Mouse (Mus musculus): ENCODE data around the gene Dab2ip. TPM values are rescaled to one million over a fixed set of nuclear protein-coding genes. Genes with fewer than 3 reads are reported as not detected.

Gene Dab2ip
- polyA plus RNA-seq, 1 experiment from 2014 or later, result 49.5 TPM

GRCm38 (mm10) chr2:35621796-35622195 is 63.7 kb downstream of the Dab2ip start:
- WGBS, result 1% methylated on average over 28 of the region's 41 CpGs
- peak overlapping the region; percentile 82 for H3K27ac ChIP-seq (replicated peaks; ENCODE audit: low read depth, low read length)
- H3K27me3 ChIP-seq (ENCODE audit: control insufficient read depth, insufficient read depth, low read length), result no peaks in the 10 kb centered on the region
- peak overlapping the region; percentile 83 for H3K4me2 ChIP-seq (ENCODE audit: low read depth, low read length)
- peaks cover 34% of the 10 kb centered on the region for H3K4me1 ChIP-seq (ENCODE audit: control insufficient read depth, insufficient read depth, low read length)
- H3K9me3 ChIP-seq (replicated peaks; ENCODE audit: control insufficient read depth, low read length), result no peaks in the 10 kb centered on the region
- H3K36me3 ChIP-seq (replicated peaks; ENCODE audit: control insufficient read depth, insufficient read depth, low read depth, low read length), result no peaks in the 10 kb centered on the region
- peak; percentile 92 for DNase-seq (ENCODE audit: low spot score)
- H3K9ac ChIP-seq (replicated peaks; ENCODE audit: low read length), result peak overlapping the region; percentile 92
- peak overlapping the region; percentile 89 for H3K4me3 ChIP-seq (ENCODE audit: low read depth, low read length)
- ATAC-seq (replicated peaks; ENCODE audit: insufficient number of reproducible peaks, low FRiP score, low TSS enrichment, low read depth), result peak; percentile 73

DNA sequence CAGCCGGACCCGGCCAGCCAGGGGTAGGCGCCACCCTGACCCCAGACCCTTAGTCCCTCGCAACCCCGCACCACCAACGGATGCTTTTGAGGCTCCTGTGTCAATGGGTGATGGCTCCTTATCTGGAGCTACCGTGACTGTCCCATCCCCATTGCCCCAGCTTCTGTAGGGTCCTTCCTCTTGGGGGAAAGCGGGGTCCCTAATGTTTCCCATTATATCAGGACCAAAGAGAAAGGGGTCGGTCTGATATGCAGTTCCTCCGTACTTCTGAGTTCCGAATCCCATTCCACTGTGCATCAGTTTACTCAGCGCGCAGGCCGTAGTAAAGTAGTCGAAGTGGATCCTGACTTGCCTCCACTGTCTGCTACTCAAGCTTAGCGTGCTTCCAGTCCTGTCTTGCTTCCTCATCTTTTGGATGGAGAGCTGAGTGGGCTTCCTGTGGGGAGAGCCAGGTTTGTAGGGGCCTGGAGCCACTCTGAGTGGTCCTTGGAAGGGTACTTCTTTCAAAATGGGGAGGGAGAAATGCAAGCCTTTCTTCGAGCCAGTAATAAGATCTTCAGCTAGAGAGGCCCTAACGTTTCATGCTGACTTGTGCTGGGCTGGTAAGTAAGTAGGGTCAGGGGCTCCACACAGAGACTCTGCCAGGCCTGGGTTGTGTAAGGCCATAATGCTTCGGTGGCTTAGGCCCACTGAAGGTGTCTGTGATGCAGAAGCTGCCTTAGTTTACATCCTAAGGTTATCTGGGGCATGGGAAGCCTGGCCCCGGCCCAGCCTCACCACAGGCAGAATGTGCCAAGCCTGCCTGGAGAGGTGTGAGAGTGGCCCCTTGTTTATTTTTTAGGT is 64.4 kb downstream of the Dab2ip start:
- Histone ChIP-seq H3K27me3 (ENCODE audit: control insufficient read depth, insufficient read depth, low read length) (no peaks in the 10 kb centered on the region), H3K27ac (replicated peaks; ENCODE audit: low read depth, low read length) (peak overlapping the region; percentile 82), H3K36me3 (replicated peaks; ENCODE audit: control insufficient read depth, insufficient read depth, low read depth, low read length) (no peaks in the 10 kb centered on the region), H3K9me3 (replicated peaks; ENCODE audit: control insufficient read depth, low read length) (no peaks in the 10 kb centered on the region), H3K4me3 (ENCODE audit: low read depth, low read length) (peak overlapping the region; percentile 89), H3K4me1 (ENCODE audit: control insufficient read depth, insufficient read depth, low read length) (peaks cover 36% of the 10 kb centered on the region), H3K4me2 (ENCODE audit: low read depth, low read length) (peak overlapping the region; percentile 83), H3K9ac (replicated peaks; ENCODE audit: low read length) (peak overlapping the region; percentile 92)
- ATAC-seq (replicated peaks; ENCODE audit: insufficient number of reproducible peaks, low FRiP score, low TSS enrichment, low read depth) (no peak), DNase-seq (ENCODE audit: low spot score) (no peak)
- 1% methylated on average over 20 of the region's 20 CpGs for WGBS

- H3K27me3 ChIP-seq (ENCODE audit: control insufficient read depth, insufficient read depth, low read length), result no peaks in the 10 kb centered on the region
- peak overlapping the region; percentile 89 for H3K4me3 ChIP-seq (ENCODE audit: low read depth, low read length)
- ATAC-seq (replicated peaks; ENCODE audit: insufficient number of reproducible peaks, low FRiP score, low TSS enrichment, low read depth) (no peak), DNase-seq (ENCODE audit: low spot score) (no peak)
- H3K27ac ChIP-seq (replicated peaks; ENCODE audit: low read depth, low read length), result no peak overlapping the region
- peak overlapping the region; percentile 83 for H3K4me2 ChIP-seq (ENCODE audit: low read depth, low read length)
- H3K9me3 ChIP-seq (replicated peaks; ENCODE audit: control insufficient read depth, low read length), result no peaks in the 10 kb centered on the region
- peaks cover 36% of the 10 kb centered on the region for H3K4me1 ChIP-seq (ENCODE audit: control insufficient read depth, insufficient read depth, low read length)
- peak overlapping the region; percentile 92 for H3K9ac ChIP-seq (replicated peaks; ENCODE audit: low read length)
- H3K36me3 ChIP-seq (replicated peaks; ENCODE audit: control insufficient read depth, insufficient read depth, low read depth, low read length), result no peaks in the 10 kb centered on the region
- WGBS, result 26% methylated on average over 4 of the region's 4 CpGs
Observed at GRCm38 (mm10) chr2:35623104-35623377, 65.0 kb downstream of the Dab2ip start.

GRCm38 (mm10) chr2:35623431-35624148 is 65.5 kb downstream of the Dab2ip start:
- ATAC-seq (replicated peaks; ENCODE audit: insufficient number of reproducible peaks, low FRiP score, low TSS enrichment, low read depth) (no peak), DNase-seq (ENCODE audit: low spot score) (no peak)
- Histone ChIP-seq H3K9me3 (replicated peaks; ENCODE audit: control insufficient read depth, low read length) (no peaks in the 10 kb centered on the region), H3K4me1 (ENCODE audit: control insufficient read depth, insufficient read depth, low read length) (peaks cover 36% of the 10 kb centered on the region), H3K27me3 (ENCODE audit: control insufficient read depth, insufficient read depth, low read length) (no peaks in the 10 kb centered on the region), H3K4me3 (ENCODE audit: low read depth, low read length) (peak overlapping the region; percentile 89), H3K36me3 (replicated peaks; ENCODE audit: control insufficient read depth, insufficient read depth, low read depth, low read length) (no peaks in the 10 kb centered on the region), H3K4me2 (ENCODE audit: low read depth, low read length) (peak overlapping the region; percentile 83), H3K27ac (replicated peaks; ENCODE audit: low read depth, low read length) (no peak overlapping the region), H3K9ac (replicated peaks; ENCODE audit: low read length) (peak overlapping the region; percentile 92)
- 40% methylated on average over 12 of the region's 12 CpGs for WGBS

DNA sequence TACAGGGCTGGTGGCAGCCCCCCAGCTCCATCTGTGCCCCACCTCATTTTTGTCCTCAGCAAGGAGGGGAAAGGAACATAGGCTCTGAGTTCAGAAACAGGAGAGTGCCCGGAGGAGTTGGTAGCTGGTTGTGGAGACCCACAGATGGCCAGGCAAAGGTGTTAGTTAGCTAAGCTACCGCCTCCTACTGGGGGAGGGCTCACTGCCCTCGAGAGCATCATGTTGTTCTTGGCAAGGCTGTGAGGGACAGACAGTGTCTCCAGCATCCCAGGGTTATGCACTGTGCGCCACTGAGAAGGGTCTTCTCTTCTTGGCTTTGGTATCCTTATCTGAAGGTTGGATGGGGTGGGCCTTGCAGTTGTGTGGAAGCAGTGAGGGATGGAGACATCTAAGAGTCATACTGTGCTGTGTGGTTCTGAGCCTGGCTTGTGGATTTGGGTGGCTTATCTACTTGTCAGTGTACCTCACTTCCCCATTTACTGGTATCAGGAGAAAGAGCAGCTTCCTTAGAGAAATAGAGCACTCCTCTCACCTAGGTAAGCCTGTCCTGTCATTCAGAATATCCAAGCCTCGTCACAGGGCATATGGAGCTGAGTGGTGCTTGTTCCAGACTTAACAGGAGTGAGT is 66.4 kb downstream of the Dab2ip start:
- Histone ChIP-seq H3K4me1 (ENCODE audit: control insufficient read depth, insufficient read depth, low read length) (peaks cover 34% of the 10 kb centered on the region), H3K4me2 (ENCODE audit: low read depth, low read length) (no peak overlapping the region; the same call in 1 of the 2 replicates), H3K9me3 (replicated peaks; ENCODE audit: control insufficient read depth, low read length) (no peaks in the 10 kb centered on the region), H3K27me3 (ENCODE audit: control insufficient read depth, insufficient read depth, low read length) (no peaks in the 10 kb centered on the region), H3K9ac (replicated peaks; ENCODE audit: low read length) (no peak overlapping the region), H3K27ac (replicated peaks; ENCODE audit: low read depth, low read length) (no peak overlapping the region), H3K36me3 (replicated peaks; ENCODE audit: control insufficient read depth, insufficient read depth, low read depth, low read length) (no peaks in the 10 kb centered on the region), H3K4me3 (ENCODE audit: low read depth, low read length) (no peak overlapping the region)
- no peak for DNase-seq (ENCODE audit: low spot score)
- 70% methylated on average over 5 of the region's 5 CpGs for WGBS
- ATAC-seq (replicated peaks; ENCODE audit: insufficient number of reproducible peaks, low FRiP score, low TSS enrichment, low read depth), result no peak

- ATAC-seq (replicated peaks; ENCODE audit: insufficient number of reproducible peaks, low FRiP score, low TSS enrichment, low read depth) (no peak), DNase-seq (ENCODE audit: low spot score) (no peak)
- Histone ChIP-seq H3K27ac (replicated peaks; ENCODE audit: low read depth, low read length) (no peak overlapping the region), H3K4me2 (ENCODE audit: low read depth, low read length) (no peak overlapping the region), H3K36me3 (replicated peaks; ENCODE audit: control insufficient read depth, insufficient read depth, low read depth, low read length) (no peaks in the 10 kb centered on the region), H3K9me3 (replicated peaks; ENCODE audit: control insufficient read depth, low read length) (no peaks in the 10 kb centered on the region), H3K4me1 (ENCODE audit: control insufficient read depth, insufficient read depth, low read length) (peaks cover 29% of the 10 kb centered on the region), H3K9ac (replicated peaks; ENCODE audit: low read length) (no peak overlapping the region), H3K4me3 (ENCODE audit: low read depth, low read length) (no peak overlapping the region), H3K27me3 (ENCODE audit: control insufficient read depth, insufficient read depth, low read length) (no peaks in the 10 kb centered on the region)
- 93% methylated on average over 6 of the region's 6 CpGs for WGBS
Observed at GRCm38 (mm10) chr2:35625007-35625380, 66.9 kb downstream of the Dab2ip start.

- no peak for DNase-seq (ENCODE audit: low spot score)
- Histone ChIP-seq H3K9me3 (replicated peaks; ENCODE audit: control insufficient read depth, low read length) (no peaks in the 10 kb centered on the region), H3K9ac (replicated peaks; ENCODE audit: low read length) (no peak overlapping the region), H3K4me2 (ENCODE audit: low read depth, low read length) (no peak overlapping the region), H3K4me1 (ENCODE audit: control insufficient read depth, insufficient read depth, low read length) (peaks cover 24% of the 10 kb centered on the region), H3K27me3 (ENCODE audit: control insufficient read depth, insufficient read depth, low read length) (no peaks in the 10 kb centered on the region), H3K4me3 (ENCODE audit: low read depth, low read length) (no peak overlapping the region), H3K36me3 (replicated peaks; ENCODE audit: control insufficient read depth, insufficient read depth, low read depth, low read length) (no peaks in the 10 kb centered on the region), H3K27ac (replicated peaks; ENCODE audit: low read depth, low read length) (no peak overlapping the region)
- no peak for ATAC-seq (replicated peaks; ENCODE audit: insufficient number of reproducible peaks, low FRiP score, low TSS enrichment, low read depth)
- WGBS, result 79% methylated on average over 6 of the region's 6 CpGs
Observed at GRCm38 (mm10) chr2:35625526-35625925, 67.5 kb downstream of the Dab2ip start.
